Mouse (Mus musculus): ENCODE results near the gene Vps51.

- TF ChIP-seq CTCF (IDR thresholded peaks at IDR 0.05; ENCODE audit: extremely low read depth, insufficient read depth, insufficient read length, insufficient replicate concordance) (peak; percentile 82; the same call in 1 of the 2 replicates), POLR2A (IDR thresholded peaks at IDR 0.05; ENCODE audit: low read depth, low read length) (no peak)
Observed at GRCm38 (mm10) chr19:6067011-6067723, 9.9 kb downstream of the Vps51 start.

Measured in spleen, adult 2 months (tissue).